Mouse (Mus musculus) cortical plate, adult 2 months (tissue): ENCODE data around the gene Cacna1h.

Experiments used
- CTCF ChIP-seq: fragments of 200-500 bp; IDR thresholded peaks from 2 replicates; pipeline ENCODE4 v1.5.1; 2011; ENCODE audit warnings: mild to moderate bottlenecking, control low read depth, low read length; ENCODE audit not compliant: insufficient read depth; ENCODE audit errors: extremely low read depth
- POLR2A ChIP-seq: fragments of 200-500 bp; IDR thresholded peaks from 2 replicates; pipeline ENCODE4 v1.6.1; 2011; ENCODE audit warnings: mild to moderate bottlenecking, low read length, control low read depth; ENCODE audit not compliant: insufficient read depth; ENCODE audit errors: extremely low read depth

DNA sequence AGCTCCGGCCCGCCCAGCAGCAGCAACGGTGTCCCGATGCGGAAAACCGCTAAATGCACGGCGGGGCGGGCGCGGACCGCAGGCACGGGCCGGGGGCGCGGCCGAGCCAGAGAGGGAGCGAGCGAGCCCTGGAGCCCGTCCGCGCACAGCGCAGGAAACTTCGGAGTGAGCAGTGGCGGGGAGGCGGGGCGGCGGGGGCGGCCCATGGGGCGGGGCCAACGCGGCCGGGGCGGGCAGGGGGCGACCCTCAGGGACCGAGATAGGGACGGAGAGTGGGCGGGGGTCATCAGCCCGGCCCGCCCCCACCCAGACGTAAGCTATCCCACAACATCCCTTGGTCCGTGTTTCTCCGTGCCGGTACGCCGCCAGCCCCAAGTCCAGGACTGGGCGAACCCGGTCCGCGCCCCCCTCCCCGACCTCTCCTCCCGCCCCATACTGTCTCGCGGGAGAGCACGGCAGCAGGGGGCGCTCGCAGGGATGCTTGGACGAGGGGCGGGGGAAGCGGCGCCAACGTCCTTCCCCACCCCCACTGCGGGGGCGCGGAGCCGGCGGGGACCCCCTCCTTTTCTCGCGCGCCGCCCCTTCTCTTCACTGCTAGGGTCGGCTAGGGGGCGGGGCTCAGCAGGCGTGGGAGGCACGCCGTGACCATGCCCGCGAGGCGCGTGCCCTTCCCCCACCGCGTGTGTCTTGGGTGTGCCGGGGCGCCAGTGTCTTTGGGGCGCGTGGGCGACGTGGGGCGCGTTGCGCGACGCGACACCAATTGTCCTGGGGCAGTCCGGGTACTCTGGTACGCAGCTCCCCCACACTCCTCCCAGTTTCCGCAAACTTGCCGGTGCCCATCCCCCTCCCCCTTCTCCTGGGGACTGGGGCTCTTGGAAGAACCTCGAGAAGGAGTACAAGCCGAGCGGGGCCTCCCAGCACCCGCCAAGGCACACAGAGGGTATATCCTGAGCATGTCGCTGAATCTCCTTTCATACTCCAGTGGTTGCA lies at the start of gene Cacna1h:
- no peak for TF ChIP-seq CTCF
- no peak for TF ChIP-seq POLR2A
